In the genomic region with DNA sequence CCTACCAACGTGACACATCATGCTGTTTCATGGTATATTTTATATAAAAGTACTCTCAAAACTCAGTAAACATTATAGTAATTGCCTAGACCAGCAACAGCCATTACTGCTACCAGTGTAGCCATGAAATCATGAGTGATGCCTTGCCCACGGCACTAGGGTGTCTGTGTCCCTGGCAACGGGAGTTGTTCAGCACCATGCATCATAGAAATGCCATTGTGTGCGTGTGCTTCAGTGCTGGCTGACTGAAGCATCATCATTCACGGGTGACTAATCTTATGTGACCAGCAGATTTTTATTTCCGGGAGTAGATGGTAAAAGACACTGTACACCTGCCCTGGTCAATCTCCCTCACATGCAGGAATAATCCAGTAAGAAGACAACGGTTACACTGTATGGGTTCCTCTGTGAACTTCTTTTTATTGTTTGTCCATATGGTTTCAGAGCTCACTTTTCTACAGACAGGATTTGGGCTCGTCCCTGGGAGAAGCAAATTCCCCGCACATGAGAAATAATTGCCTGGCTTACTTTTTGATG, we compare ENCODE assay signal across 31 mouse cellular contexts.
DNase-seq lines count a peak whose midpoint lies in the region; ATAC-seq and TF ChIP-seq lines count a peak whose summit lies in the region.
"Had no signal": no experiment of that assay in that cellular context is flagged by ENCODE, and none has a peak within 500 bp of the region (broad histone marks: within the 10 kb centered on the region; RNA-seq: fewer than 3 reads in every experiment).

No protein-coding gene starts in this region.

- no peak overlapping the region for H3K9ac ChIP-seq in hindbrain, embryonic 11.5 days (ENCODE audit: low read depth, low read length)
- H3K9ac ChIP-seq in hindbrain, embryonic 13.5 days = no peak overlapping the region
- H3K9ac ChIP-seq in neural tube, embryonic 12.5 days = no peak overlapping the region
- H3K9ac ChIP-seq in neural tube, embryonic 15.5 days (replicated peaks) = no peak overlapping the region
- H3K9ac ChIP-seq: forebrain, postnatal 0 days; hindbrain, embryonic 12.5 days; limb, embryonic 15.5 days; liver, embryonic 13.5 days had no signal

- H3K27ac ChIP-seq in hindbrain, embryonic 11.5 days (ENCODE audit: low read depth, low read length) = no peak overlapping the region
- H3K27ac ChIP-seq in hindbrain, embryonic 13.5 days = no peak overlapping the region
- no peak overlapping the region for H3K27ac ChIP-seq in neural tube, embryonic 12.5 days
- no peak overlapping the region for H3K27ac ChIP-seq in neural tube, embryonic 15.5 days (replicated peaks)
- H3K27ac ChIP-seq: hindbrain, embryonic 12.5 days; left cerebral cortex, adult 2 months; limb, embryonic 15.5 days; liver, embryonic 13.5 days; macrophage had no signal

- H3K4me3 ChIP-seq in hindbrain, embryonic 11.5 days (ENCODE audit: low read depth, low read length) = no peak overlapping the region
- H3K4me3 ChIP-seq in hindbrain, embryonic 13.5 days = no peak overlapping the region
- H3K4me3 ChIP-seq in neural tube, embryonic 12.5 days = no peak overlapping the region
- no peak overlapping the region for H3K4me3 ChIP-seq in neural tube, embryonic 15.5 days (replicated peaks)
- H3K4me3 ChIP-seq: hindbrain, embryonic 12.5 days; left cerebral cortex, adult 2 months; limb, embryonic 15.5 days; liver, embryonic 13.5 days had no signal

- no peak for DNase-seq in hindbrain, embryonic 11.5 days (ENCODE audit: low spot score)
- DNase-seq in brain, embryonic 14.5 days (ENCODE audit: low read depth) = peak; percentile 9
- peak; percentile 37 for DNase-seq in retina, embryonic 14.5 days (ENCODE audit: low spot score)
- no peak for DNase-seq in gastrocnemius, postnatal 14 days
- no peak for DNase-seq in left cerebral cortex, postnatal 25 days (ENCODE audit: low spot score in 2 of 2)
- DNase-seq: adrenal gland, postnatal 10 days; B cell, adult 2 months; cerebellum, adult 8-10 months; cerebellum, postnatal 25 days; forebrain, postnatal 0 days; gastrocnemius, postnatal 10 days; heart, postnatal 14 days; kidney, adult 11 months; kidney, postnatal 14 days; left cerebral cortex, postnatal 4 days; liver, embryonic 13.5 days; lung, adult 18-20 months; right cerebral cortex, adult 18-20 months; spleen, adult 18-20 months; thymus, postnatal 14 days had no signal

- TF ChIP-seq POLR2A in brain, embryonic 14.5 days (IDR thresholded peaks at IDR 0.05; ENCODE audit: borderline replicate concordance, extremely low read depth, insufficient read depth, insufficient read length, poor library complexity, severe bottlenecking) = no peak

- H3K4me2 ChIP-seq in hindbrain, embryonic 11.5 days (replicated peaks; ENCODE audit: low read depth, low read length) = no peak overlapping the region
- no peak overlapping the region for H3K4me2 ChIP-seq in hindbrain, embryonic 13.5 days
- no peak overlapping the region for H3K4me2 ChIP-seq in neural tube, embryonic 12.5 days (replicated peaks)
- no peak overlapping the region for H3K4me2 ChIP-seq in neural tube, embryonic 15.5 days
- H3K4me2 ChIP-seq: hindbrain, embryonic 12.5 days; limb, embryonic 15.5 days; liver, embryonic 13.5 days; midbrain, embryonic 11.5 days had no signal

- 73% methylated on average over 9 of the region's 9 CpGs for WGBS in hindbrain, embryonic 11.5 days
- whole genome bisulfite sequencing in hindbrain, embryonic 13.5 days = 71% methylated on average over 9 of the region's 9 CpGs
- 73% methylated on average over 9 of the region's 9 CpGs for WGBS in neural tube, embryonic 12.5 days
- WGBS in neural tube, embryonic 15.5 days = 72% methylated on average over 9 of the region's 9 CpGs

- TF ChIP-seq CTCF in brain, embryonic 14.5 days (IDR thresholded peaks at IDR 0.05; ENCODE audit: borderline replicate concordance, extremely low read depth, insufficient read depth, insufficient read length) = no peak

- no peaks in the 10 kb centered on the region for H3K27me3 ChIP-seq in hindbrain, embryonic 11.5 days (ENCODE audit: control insufficient read depth, insufficient read depth, low read length)
- H3K27me3 ChIP-seq in hindbrain, embryonic 13.5 days = no peaks in the 10 kb centered on the region
- H3K27me3 ChIP-seq in neural tube, embryonic 12.5 days (replicated peaks) = no peaks in the 10 kb centered on the region
- H3K27me3 ChIP-seq in neural tube, embryonic 15.5 days (replicated peaks) = no peaks in the 10 kb centered on the region
- H3K27me3 ChIP-seq: CH12.LX; hindbrain, embryonic 12.5 days; limb, embryonic 15.5 days; liver, embryonic 13.5 days had no signal

- no peaks in the 10 kb centered on the region for H3K4me1 ChIP-seq in hindbrain, embryonic 11.5 days (replicated peaks; ENCODE audit: control insufficient read depth, insufficient read depth, low read length)
- H3K4me1 ChIP-seq in hindbrain, embryonic 13.5 days (replicated peaks) = no peaks in the 10 kb centered on the region
- H3K4me1 ChIP-seq in neural tube, embryonic 12.5 days = no peaks in the 10 kb centered on the region
- H3K4me1 ChIP-seq in neural tube, embryonic 15.5 days = no peaks in the 10 kb centered on the region
- H3K4me1 ChIP-seq: hindbrain, embryonic 12.5 days; limb, embryonic 15.5 days; liver, embryonic 13.5 days had no signal

- no peaks in the 10 kb centered on the region for H3K36me3 ChIP-seq in hindbrain, embryonic 11.5 days (ENCODE audit: control insufficient read depth, insufficient read depth, low read length)
- no peaks in the 10 kb centered on the region for H3K36me3 ChIP-seq in hindbrain, embryonic 13.5 days
- no peaks in the 10 kb centered on the region for H3K36me3 ChIP-seq in neural tube, embryonic 12.5 days
- no peaks in the 10 kb centered on the region for H3K36me3 ChIP-seq in neural tube, embryonic 15.5 days
- H3K36me3 ChIP-seq: hindbrain, embryonic 12.5 days; limb, embryonic 15.5 days; liver, embryonic 13.5 days had no signal

- no peaks in the 10 kb centered on the region for H3K9me3 ChIP-seq in hindbrain, embryonic 11.5 days (ENCODE audit: control insufficient read depth, low read length)
- H3K9me3 ChIP-seq in hindbrain, embryonic 13.5 days = no peaks in the 10 kb centered on the region
- no peaks in the 10 kb centered on the region for H3K9me3 ChIP-seq in neural tube, embryonic 12.5 days
- H3K9me3 ChIP-seq in neural tube, embryonic 15.5 days (replicated peaks) = no peaks in the 10 kb centered on the region
- H3K9me3 ChIP-seq: hindbrain, embryonic 12.5 days; limb, embryonic 15.5 days; liver, embryonic 13.5 days had no signal

- intact Hi-C loops in gastrocnemius, postnatal 14 days (cut with DNase I; ENCODE audit: low total_unique reads) = no loop called here
- intact Hi-C loops in left cerebral cortex, postnatal 25 days (cut with DNase I) = no loop called here

- ATAC-seq in hindbrain, embryonic 11.5 days (ENCODE audit: low FRiP score) = 0 out of 2 replicates have a peak, but pooled peaks have one; percentile 51
- ATAC-seq in hindbrain, embryonic 13.5 days (ENCODE audit: low FRiP score) = no peak
- peak; percentile 29 for ATAC-seq in neural tube, embryonic 12.5 days (ENCODE audit: low FRiP score, low read depth)
- ATAC-seq in neural tube, embryonic 15.5 days (ENCODE audit: low FRiP score) = no peak
- ATAC-seq: forebrain, postnatal 0 days; inflammation-experienced regulatory T-cells, adult 6 months; lung, postnatal 0 days had no signal

Comparison
In these comparisons a context has a peak if more than half of its experiments do, and no peak if none do; other contexts are left out.
1. ATAC-seq: peak in hindbrain, embryonic 11.5 days (single experiment) and neural tube, embryonic 12.5 days (single experiment); none in hindbrain, embryonic 13.5 days (single experiment) and neural tube, embryonic 15.5 days (single experiment).
2. DNase-seq: peak in brain, embryonic 14.5 days (single experiment) and retina, embryonic 14.5 days (single experiment); none in hindbrain, embryonic 11.5 days (single experiment), gastrocnemius, postnatal 14 days (single experiment) and left cerebral cortex, postnatal 25 days (0 of 2).